Mouse (Mus musculus): ENCODE results near the gene 2810408A11Rik. TPM values are rescaled to one million over a fixed set of nuclear protein-coding genes. Genes with fewer than 3 reads are reported as not detected.

Gene 2810408A11Rik
- total and polyA plus RNA-seq, 3 experiments, result 0.81 to 1.3 TPM; not detected in 1

DNA sequence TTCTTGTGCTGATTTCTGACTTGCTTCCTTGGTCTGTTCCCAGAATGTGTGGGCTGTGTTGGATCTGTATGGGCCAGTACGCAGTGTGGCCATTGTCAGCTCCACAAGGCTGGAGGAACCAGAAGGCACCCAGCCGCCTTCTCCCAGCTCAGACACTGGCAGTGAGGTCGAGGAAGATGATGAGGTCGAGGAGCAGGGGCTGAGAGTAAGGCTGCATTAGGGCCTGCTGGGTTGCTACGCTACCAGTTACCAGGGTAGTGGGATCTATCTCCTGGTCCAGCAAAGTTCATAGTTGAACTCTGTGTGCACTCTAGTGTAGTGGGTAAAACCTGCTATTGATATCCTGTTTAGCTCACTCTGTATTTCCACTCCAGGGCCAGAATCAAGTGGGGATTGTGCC lies 8.4 kb upstream of the 2810408A11Rik start:
- Histone ChIP-seq H3K4me1 (ENCODE audit: control insufficient read depth in 1 of 2, insufficient read depth in 2 of 2, low read length in 2 of 2) (peaks cover 0 to 11% of the 10 kb centered on the region in 2 experiments; a peak in 2 of 4 replicates), H3K9ac (ENCODE audit: control insufficient read depth, low read depth, low read length, poor library complexity, severe bottlenecking) (no peak overlapping the region), H3K4me3 (ENCODE audit: control insufficient read depth in 1 of 2, insufficient read depth in 1 of 2, low read depth in 2 of 2, low read length in 2 of 2) (no peak overlapping the region), H3K9me3 (replicated peaks; ENCODE audit: insufficient read depth, low read length) (no peaks in the 10 kb centered on the region), H3K36me3 (ENCODE audit: control insufficient read depth in 1 of 2, insufficient read depth in 2 of 2, low read length in 2 of 2) (peaks cover 4 to 13% of the 10 kb centered on the region in 2 experiments; a peak in 2 of 4 replicates), H3K27ac (ENCODE audit: control insufficient read depth, low read depth, low read length) (no peak overlapping the region), H3K27me3 (ENCODE audit: control insufficient read depth in 1 of 2, insufficient read depth in 2 of 2, low read length in 2 of 2) (no peaks in the 10 kb centered on the region), H3K79me2 (ENCODE audit: control insufficient read depth, insufficient read depth, low read length, poor library complexity) (peaks cover 3% of the 10 kb centered on the region)
- TF ChIP-seq MAX (IDR thresholded peaks at IDR 0.05; ENCODE audit: low read length) (no peak), ELF1 (IDR thresholded peaks at IDR 0.05; ENCODE audit: low read depth, low read length) (no peak), GATA1 (IDR thresholded peaks at IDR 0.05; ENCODE audit: low read depth, low read length) (no peak), GABPA (IDR thresholded peaks at IDR 0.05; ENCODE audit: low read depth, low read length) (no peak), ZNF384 (IDR thresholded peaks at IDR 0.05; ENCODE audit: low read depth, low read length) (no peak)
- DNase-seq (ENCODE audit: low read depth, low spot score), result no peak

DNA sequence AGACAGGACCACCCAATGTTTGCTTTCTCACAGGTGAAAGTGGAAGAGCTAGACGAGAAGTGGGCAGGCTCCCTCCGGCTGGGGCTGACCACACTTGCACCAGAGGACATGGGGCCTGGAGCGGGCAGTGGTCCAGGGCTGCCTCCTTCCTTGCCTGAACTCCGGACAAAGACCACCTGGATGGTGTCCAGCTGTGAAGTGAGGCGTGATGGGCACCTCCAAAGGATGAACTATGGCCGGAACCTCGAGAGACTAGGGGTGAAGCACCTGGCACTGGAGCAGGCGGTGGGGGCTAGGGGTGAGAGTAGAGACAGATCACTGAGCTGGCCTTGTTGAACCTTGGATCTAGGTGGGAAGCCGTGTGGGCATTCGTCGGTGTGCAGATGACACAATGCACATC lies 7.9 kb upstream of the 2810408A11Rik start:
- Histone ChIP-seq H3K79me2 (ENCODE audit: control insufficient read depth, insufficient read depth, low read length, poor library complexity) (no peaks in the 10 kb centered on the region), H3K4me3 (ENCODE audit: control insufficient read depth in 1 of 2, insufficient read depth in 1 of 2, low read depth in 2 of 2, low read length in 2 of 2) (no peak overlapping the region), H3K36me3 (ENCODE audit: control insufficient read depth in 1 of 2, insufficient read depth in 2 of 2, low read length in 2 of 2) (peaks cover 4 to 13% of the 10 kb centered on the region in 2 experiments; a peak in 2 of 4 replicates), H3K27me3 (ENCODE audit: control insufficient read depth in 1 of 2, insufficient read depth in 2 of 2, low read length in 2 of 2) (no peaks in the 10 kb centered on the region), H3K9me3 (replicated peaks; ENCODE audit: insufficient read depth, low read length) (no peaks in the 10 kb centered on the region), H3K9ac (ENCODE audit: control insufficient read depth, low read depth, low read length, poor library complexity, severe bottlenecking) (no peak overlapping the region), H3K4me1 (ENCODE audit: control insufficient read depth in 1 of 2, insufficient read depth in 2 of 2, low read length in 2 of 2) (peaks cover 0 to 11% of the 10 kb centered on the region in 2 experiments; a peak in 2 of 4 replicates), H3K27ac (ENCODE audit: control insufficient read depth, low read depth, low read length) (no peak overlapping the region)
- no peak for DNase-seq (ENCODE audit: low read depth, low spot score)
- no peak for TF ChIP-seq ZC3H11A (IDR thresholded peaks at IDR 0.05; ENCODE audit: low read depth, low read length)
- no peak for TF ChIP-seq ZNF384 (IDR thresholded peaks at IDR 0.05; ENCODE audit: low read depth, low read length)
- TF ChIP-seq ETS1 (IDR thresholded peaks at IDR 0.05; ENCODE audit: low read depth, low read length), result no peak
- no peak for TF ChIP-seq MAZ (IDR thresholded peaks at IDR 0.05; ENCODE audit: low read depth, low read length)
- no peak for TF ChIP-seq CHD1 (IDR thresholded peaks at IDR 0.05; ENCODE audit: low read depth, low read length)
- no peak for TF ChIP-seq E2F4 (IDR thresholded peaks at IDR 0.05; ENCODE audit: borderline replicate concordance, low read depth, low read length)
- no peak for TF ChIP-seq USF2 (IDR thresholded peaks at IDR 0.05; ENCODE audit: borderline replicate concordance in 1 of 2, insufficient read depth in 1 of 2, low read depth in 1 of 2, low read length in 2 of 2)
- no peak for TF ChIP-seq RCOR1 (IDR thresholded peaks at IDR 0.05; ENCODE audit: low read depth, low read length)
- no peak for TF ChIP-seq GABPA (IDR thresholded peaks at IDR 0.05; ENCODE audit: low read depth, low read length)
- TF ChIP-seq MYC (IDR thresholded peaks at IDR 0.05; ENCODE audit: low read depth, low read length), result no peak
- TF ChIP-seq EP300 (IDR thresholded peaks at IDR 0.05; ENCODE audit: low read depth in 1 of 2, low read length in 2 of 2), result no peak
- no peak for TF ChIP-seq NRF1 (IDR thresholded peaks at IDR 0.05; ENCODE audit: insufficient read depth, low read depth, low read length, poor library complexity, severe bottlenecking)
- no peak for TF ChIP-seq ZKSCAN1 (IDR thresholded peaks at IDR 0.05; ENCODE audit: low read depth, low read length)
- no peak for TF ChIP-seq ELF1 (IDR thresholded peaks at IDR 0.05; ENCODE audit: low read depth, low read length)
- no peak for TF ChIP-seq USF1 (IDR thresholded peaks at IDR 0.05; ENCODE audit: low read depth, low read length)
- TF ChIP-seq TBP (IDR thresholded peaks at IDR 0.05; ENCODE audit: low read depth, low read length), result no peak
